Mouse (Mus musculus): ENCODE measurements around the gene Gm10309.

Gene Gm10309

GRCm38 (mm10) chr17:86514974-86515620, 10.1 kb upstream of the Gm10309 start:
- in situ Hi-C loops (cut with MboI, MseI): no loop called here

- in situ Hi-C loops (cut with MboI, MseI): no loop called here
Observed at GRCm38 (mm10) chr17:86509871-86510270, 4.8 kb upstream of the Gm10309 start.

GRCm38 (mm10) chr17:86508212-86508490, 3.1 kb upstream of the Gm10309 start:
- in situ Hi-C loops (cut with MboI, MseI): no loop called here

- in situ Hi-C loops (cut with MboI, MseI): no loop called here
Observed at GRCm38 (mm10) chr17:86507342-86508211, 2.5 kb upstream of the Gm10309 start.

GRCm38 (mm10) chr17:86506881-86507280, 1.8 kb upstream of the Gm10309 start:
- in situ Hi-C loops (cut with MboI, MseI): no loop called here

- in situ Hi-C loops (cut with MboI, MseI): no loop called here
Observed at GRCm38 (mm10) chr17:86503208-86503897, 1.7 kb downstream of the Gm10309 start.

GRCm38 (mm10) chr17:86501393-86501792, 3.6 kb downstream of the Gm10309 start:
- in situ Hi-C loops (cut with MboI, MseI): no loop called here

GRCm38 (mm10) chr17:86499359-86500045, 5.5 kb downstream of the Gm10309 start:
- in situ Hi-C loops (cut with MboI, MseI): no loop called here

- in situ Hi-C loops (cut with MboI, MseI): no loop called here
Observed at GRCm38 (mm10) chr17:86497302-86497701, 7.7 kb downstream of the Gm10309 start.

GRCm38 (mm10) chr17:86496123-86496771, 8.8 kb downstream of the Gm10309 start:
- in situ Hi-C loops (cut with MboI, MseI): no loop called here

GRCm38 (mm10) chr17:86494895-86495294, 10.1 kb downstream of the Gm10309 start:
- in situ Hi-C loops (cut with MboI, MseI): no loop called here

- in situ Hi-C loops (cut with MboI, MseI): no loop called here
Observed at GRCm38 (mm10) chr17:86494494-86494893, 10.5 kb downstream of the Gm10309 start.

- in situ Hi-C loops (cut with MboI, MseI): no loop called here
Observed at GRCm38 (mm10) chr17:86493891-86494420, 11.1 kb downstream of the Gm10309 start.

- in situ Hi-C loops (cut with MboI, MseI): no loop called here
Observed at GRCm38 (mm10) chr17:86492376-86492775, 12.7 kb downstream of the Gm10309 start.

GRCm38 (mm10) chr17:86489827-86490226, 15.2 kb downstream of the Gm10309 start:
- in situ Hi-C loops (cut with MboI, MseI): loop anchor here (10.0 kb wide), 1 partner anchor 415 kb away; no protein-coding TSS in a partner anchor

GRCm38 (mm10) chr17:86487450-86487849, 17.6 kb downstream of the Gm10309 start:
- in situ Hi-C loops (cut with MboI, MseI): loop anchor here (10.0 kb wide), 1 partner anchor 417 kb away; no protein-coding TSS in a partner anchor

- in situ Hi-C loops (cut with MboI, MseI): loop anchor here (10.0 kb wide), 1 partner anchor 418 kb away; no protein-coding TSS in a partner anchor
Observed at GRCm38 (mm10) chr17:86486657-86487056, 18.4 kb downstream of the Gm10309 start.

GRCm38 (mm10) chr17:86484087-86484737, 20.8 kb downstream of the Gm10309 start:
- in situ Hi-C loops (cut with MboI, MseI): loop anchor here (10.0 kb wide), 1 partner anchor 421 kb away; no protein-coding TSS in a partner anchor

- in situ Hi-C loops (cut with MboI, MseI): loop anchor here (10.0 kb wide), 1 partner anchor 422 kb away; no protein-coding TSS in a partner anchor
Observed at GRCm38 (mm10) chr17:86482675-86483074, 22.4 kb downstream of the Gm10309 start.

GRCm38 (mm10) chr17:86479406-86479805, 25.6 kb downstream of the Gm10309 start:
- in situ Hi-C loops (cut with MboI, MseI): no loop called here

Measured in T-helper 2 cell (primary cell).